In the genomic region with DNA sequence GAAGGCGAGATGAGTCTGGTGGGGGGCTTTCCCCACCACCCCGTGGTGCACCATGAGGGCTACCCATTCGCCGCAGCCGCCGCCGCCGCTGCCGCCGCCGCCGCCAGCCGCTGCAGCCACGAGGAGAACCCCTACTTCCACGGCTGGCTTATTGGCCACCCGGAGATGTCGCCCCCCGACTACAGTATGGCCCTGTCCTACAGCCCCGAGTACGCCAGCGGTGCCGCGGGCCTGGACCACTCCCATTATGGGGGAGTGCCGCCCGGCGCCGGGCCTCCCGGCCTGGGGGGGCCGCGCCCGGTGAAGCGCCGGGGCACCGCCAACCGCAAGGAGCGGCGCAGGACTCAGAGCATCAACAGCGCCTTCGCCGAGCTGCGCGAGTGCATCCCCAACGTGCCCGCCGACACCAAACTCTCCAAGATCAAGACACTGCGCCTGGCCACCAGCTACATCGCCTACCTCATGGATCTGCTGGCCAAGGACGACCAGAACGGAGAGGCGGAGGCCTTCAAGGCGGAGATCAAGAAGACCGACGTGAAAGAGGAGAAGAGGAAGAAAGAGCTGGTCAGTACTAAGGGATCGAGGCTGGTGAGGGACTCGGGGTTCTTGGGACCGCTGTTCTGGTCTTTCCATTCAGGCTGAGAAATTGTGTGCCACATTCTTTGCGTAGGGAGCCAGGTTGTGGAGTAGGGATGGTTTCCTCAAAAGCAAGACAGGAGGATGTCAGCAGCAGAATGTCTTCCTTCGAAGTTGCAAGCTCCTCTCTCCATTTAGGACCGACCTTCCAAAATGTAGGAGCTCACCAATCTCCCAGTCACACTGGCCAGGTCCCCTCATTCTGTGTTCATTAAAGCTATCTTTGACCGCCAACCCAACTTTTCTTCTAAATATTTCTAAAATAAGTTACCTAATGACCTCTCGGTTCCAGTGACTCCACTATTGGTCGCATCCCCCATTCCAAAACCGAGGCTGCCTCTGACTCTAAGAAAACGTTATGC, we compare ENCODE assay signal across 9 mouse cellular contexts. TPM values are rescaled to one million over a fixed set of nuclear protein-coding genes. Genes with fewer than 3 reads are reported as not detected.
DNase-seq lines count a peak whose midpoint lies in the region; ATAC-seq and TF ChIP-seq lines count a peak whose summit lies in the region.
"Had no signal": no experiment of that assay in that cellular context is flagged by ENCODE, and none has a peak within 500 bp of the region (broad histone marks: within the 10 kb centered on the region; RNA-seq: fewer than 3 reads in every experiment).

No protein-coding gene starts in this region.

- peaks cover 13% of the 10 kb centered on the region for H3K4me1 ChIP-seq in kidney, embryonic 16.5 days (ENCODE audit: insufficient read depth, low read length)
- peaks cover 15% of the 10 kb centered on the region for H3K4me1 ChIP-seq in forebrain, embryonic 16.5 days (replicated peaks; ENCODE audit: control insufficient read depth, insufficient read depth, low read length)
- no peaks in the 10 kb centered on the region for H3K4me1 ChIP-seq in intestine, postnatal 0 days (replicated peaks; ENCODE audit: control insufficient read depth, insufficient read depth, low read length)
- peaks cover 15% of the 10 kb centered on the region for H3K4me1 ChIP-seq in neural tube, embryonic 13.5 days (replicated peaks)

- H3K27me3 ChIP-seq in kidney, embryonic 16.5 days (ENCODE audit: insufficient read depth, low read length): peaks cover 98% of the 10 kb centered on the region
- peaks cover 75% of the 10 kb centered on the region for H3K27me3 ChIP-seq in forebrain, embryonic 16.5 days (replicated peaks; ENCODE audit: control insufficient read depth, insufficient read depth, low read length)
- H3K27me3 ChIP-seq in intestine, postnatal 0 days (replicated peaks; ENCODE audit: control insufficient read depth, insufficient read depth, low read length): peaks cover 87% of the 10 kb centered on the region
- H3K27me3 ChIP-seq in neural tube, embryonic 13.5 days: peaks cover 99% of the 10 kb centered on the region
- H3K27me3 ChIP-seq: CH12.LX had no signal

- H3K4me2 ChIP-seq in kidney, embryonic 16.5 days (replicated peaks; ENCODE audit: low read depth, low read length): peak overlapping the region; percentile 56
- peak overlapping the region; percentile 46 for H3K4me2 ChIP-seq in forebrain, embryonic 16.5 days (ENCODE audit: low read length)
- peak overlapping the region; percentile 66 for H3K4me2 ChIP-seq in intestine, postnatal 0 days (replicated peaks; ENCODE audit: low read depth)
- peak overlapping the region; percentile 49 for H3K4me2 ChIP-seq in neural tube, embryonic 13.5 days

- H3K27ac ChIP-seq in kidney, embryonic 16.5 days (ENCODE audit: low read length): no peak overlapping the region
- no peak overlapping the region for H3K27ac ChIP-seq in forebrain, embryonic 16.5 days (ENCODE audit: low read length)
- peak overlapping the region; percentile 57 for H3K27ac ChIP-seq in intestine, postnatal 0 days (ENCODE audit: low read depth, low read length)
- no peak overlapping the region for H3K27ac ChIP-seq in neural tube, embryonic 13.5 days (replicated peaks)

- no peak for DNase-seq in kidney, adult 8-10 months
- DNase-seq in Muller cell, postnatal 12 days (ENCODE audit: inconsistent ontology term): no peak
- DNase-seq in B cell, adult 2 months: no peak
- DNase-seq in left cerebral cortex, adult 9 months (ENCODE audit: low spot score in 2 of 2): no peak

- under 1% methylated on average over 63 of the region's 64 CpGs for WGBS in kidney, embryonic 16.5 days
- under 1% methylated on average over 56 of the region's 64 CpGs for WGBS in forebrain, embryonic 16.5 days
- WGBS in intestine, postnatal 0 days: 1% methylated on average over 58 of the region's 64 CpGs
- WGBS in neural tube, embryonic 13.5 days: under 1% methylated on average over 52 of the region's 64 CpGs

- H3K9me3 ChIP-seq in kidney, embryonic 16.5 days (ENCODE audit: low read length): no peaks in the 10 kb centered on the region
- H3K9me3 ChIP-seq in forebrain, embryonic 16.5 days (ENCODE audit: control insufficient read depth, low read length): no peaks in the 10 kb centered on the region
- no peaks in the 10 kb centered on the region for H3K9me3 ChIP-seq in intestine, postnatal 0 days (ENCODE audit: control insufficient read depth)
- no peaks in the 10 kb centered on the region for H3K9me3 ChIP-seq in neural tube, embryonic 13.5 days

- peak; percentile 55 for ATAC-seq in kidney, embryonic 16.5 days (ENCODE audit: low FRiP score, low TSS enrichment)
- peak; percentile 39 for ATAC-seq in forebrain, embryonic 16.5 days
- no peak for ATAC-seq in intestine, postnatal 0 days
- peak; percentile 51; the same call in 1 of the 2 replicates for ATAC-seq in neural tube, embryonic 13.5 days (ENCODE audit: low read depth)

- peak overlapping the region; percentile 45 for H3K4me3 ChIP-seq in kidney, embryonic 16.5 days (ENCODE audit: low read length)
- peak overlapping the region; percentile 25 for H3K4me3 ChIP-seq in forebrain, embryonic 16.5 days (replicated peaks; ENCODE audit: low read length)
- H3K4me3 ChIP-seq in intestine, postnatal 0 days (ENCODE audit: low read depth, low read length): peak overlapping the region; percentile 57
- H3K4me3 ChIP-seq in neural tube, embryonic 13.5 days: peak overlapping the region; percentile 26

- no peaks in the 10 kb centered on the region for H3K36me3 ChIP-seq in kidney, embryonic 16.5 days (ENCODE audit: insufficient read depth, low read length)
- no peaks in the 10 kb centered on the region for H3K36me3 ChIP-seq in forebrain, embryonic 16.5 days (ENCODE audit: control insufficient read depth, insufficient read depth)
- no peaks in the 10 kb centered on the region for H3K36me3 ChIP-seq in intestine, postnatal 0 days (ENCODE audit: control insufficient read depth, insufficient read depth)
- no peaks in the 10 kb centered on the region for H3K36me3 ChIP-seq in neural tube, embryonic 13.5 days

- no peak for TF ChIP-seq CTCF in intestine, postnatal 0 days (IDR thresholded peaks at IDR 0.05; ENCODE audit: low read depth)

- H3K9ac ChIP-seq in kidney, embryonic 16.5 days (replicated peaks; ENCODE audit: low read length): no peak overlapping the region
- H3K9ac ChIP-seq in forebrain, embryonic 16.5 days (replicated peaks; ENCODE audit: low read depth, low read length): no peak overlapping the region
- peak overlapping the region; percentile 64 for H3K9ac ChIP-seq in intestine, postnatal 0 days (ENCODE audit: low read depth, low read length)
- no peak overlapping the region for H3K9ac ChIP-seq in neural tube, embryonic 13.5 days

RNA-seq across cellular contexts. Expression of gene Hand2, which starts 1.4 kb away (rescaled TPM):
- polyA plus RNA-seq in kidney, embryonic 16.5 days (2015; fragmentation: Nextera tagmentation; extraction: Ambion mirVana): 0.25 and 0.62 TPM in 2 replicates
- not detected in 2 replicates for polyA plus RNA-seq in forebrain, embryonic 16.5 days (2015; fragmentation: Nextera tagmentation; extraction: Ambion mirVana)
- 3.5 and 3.9 TPM in 2 replicates for polyA plus RNA-seq in intestine, postnatal 0 days (2015; fragmentation: Nextera tagmentation; extraction: Ambion mirVana)
- polyA plus RNA-seq in neural tube, embryonic 13.5 days (2015; fragmentation: Nextera tagmentation; extraction: Ambion mirVana): 0.08 TPM in 1 of 2 replicates, not detected in the other
